Mouse (Mus musculus): ENCODE measurements around the gene Trim69. TPM values are rescaled to one million over a fixed set of nuclear protein-coding genes. Genes with fewer than 3 reads are reported as not detected.

Gene Trim69
- total and polyA plus RNA-seq, 2 experiments from 2014 or later: not detected

DNA sequence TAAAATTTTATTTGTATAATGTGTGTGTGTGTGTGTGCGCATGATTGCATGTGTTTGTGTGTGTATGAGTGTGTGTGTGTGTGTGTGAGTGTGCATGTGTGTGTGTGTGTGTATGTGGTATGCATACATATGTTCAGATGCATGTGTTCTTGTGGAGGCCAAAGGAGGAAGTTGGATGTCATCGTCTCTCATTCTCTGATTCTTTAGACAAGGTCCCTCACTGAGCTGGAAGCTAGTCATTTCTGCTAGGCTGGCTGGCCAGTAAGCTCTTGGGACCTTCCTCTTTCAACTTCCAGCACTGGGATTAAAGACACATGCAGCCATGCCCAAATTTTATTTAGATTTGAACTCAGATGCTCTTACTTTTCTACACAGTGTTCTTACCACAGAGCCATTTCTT, 28.4 kb upstream of the Trim69 start:
- Histone ChIP-seq H3K36me3 (ENCODE audit: insufficient read depth) (no peaks in the 10 kb centered on the region), H3K4me1 (ENCODE audit: insufficient read depth) (no peaks in the 10 kb centered on the region), H3K9me3 (ENCODE audit: low read length) (no peaks in the 10 kb centered on the region), H3K4me3 (ENCODE audit: low read depth, low read length) (no peak overlapping the region), H3K9ac (no peak overlapping the region), H3K27me3 (ENCODE audit: insufficient read depth, low read length) (no peaks in the 10 kb centered on the region), H3K4me2 (ENCODE audit: low read depth) (no peak overlapping the region), H3K27ac (ENCODE audit: low read depth, low read length) (no peak overlapping the region)
- no peak for DNase-seq
- no peak for TF ChIP-seq CTCF (IDR thresholded peaks at IDR 0.05; ENCODE audit: low read depth)
- ATAC-seq: no peak
- 94% methylated on average over 2 of the region's 2 CpGs for WGBS

- Histone ChIP-seq H3K27ac (ENCODE audit: low read depth, low read length) (no peak overlapping the region), H3K36me3 (ENCODE audit: insufficient read depth) (no peaks in the 10 kb centered on the region), H3K9ac (no peak overlapping the region), H3K4me3 (ENCODE audit: low read depth, low read length) (no peak overlapping the region), H3K4me2 (ENCODE audit: low read depth) (no peak overlapping the region), H3K27me3 (ENCODE audit: insufficient read depth, low read length) (no peaks in the 10 kb centered on the region), H3K9me3 (ENCODE audit: low read length) (no peaks in the 10 kb centered on the region), H3K4me1 (ENCODE audit: insufficient read depth) (no peaks in the 10 kb centered on the region)
- no peak for DNase-seq
- ATAC-seq: no peak
- 73% methylated on average over 2 of the region's 2 CpGs for WGBS
- no peak for TF ChIP-seq CTCF (IDR thresholded peaks at IDR 0.05; ENCODE audit: low read depth)
Observed at GRCm38 (mm10) chr2:122132618-122133017, 27.9 kb upstream of the Trim69 start.

- no peak overlapping the region for H3K4me2 ChIP-seq (ENCODE audit: low read depth)
- no peak overlapping the region for H3K9ac ChIP-seq
- ATAC-seq: no peak
- no peaks in the 10 kb centered on the region for H3K27me3 ChIP-seq (ENCODE audit: insufficient read depth, low read length)
- no peaks in the 10 kb centered on the region for H3K4me1 ChIP-seq (ENCODE audit: insufficient read depth)
- H3K36me3 ChIP-seq (ENCODE audit: insufficient read depth): no peaks in the 10 kb centered on the region
- no peak for TF ChIP-seq CTCF (IDR thresholded peaks at IDR 0.05; ENCODE audit: low read depth)
- DNase-seq: no peak
- no peak overlapping the region for H3K27ac ChIP-seq (ENCODE audit: low read depth, low read length)
- WGBS: 72% methylated on average over 5 of the region's 5 CpGs
- no peaks in the 10 kb centered on the region for H3K9me3 ChIP-seq (ENCODE audit: low read length)
- no peak overlapping the region for H3K4me3 ChIP-seq (ENCODE audit: low read depth, low read length)
Observed at GRCm38 (mm10) chr2:122137839-122138465, 22.5 kb upstream of the Trim69 start.

DNA sequence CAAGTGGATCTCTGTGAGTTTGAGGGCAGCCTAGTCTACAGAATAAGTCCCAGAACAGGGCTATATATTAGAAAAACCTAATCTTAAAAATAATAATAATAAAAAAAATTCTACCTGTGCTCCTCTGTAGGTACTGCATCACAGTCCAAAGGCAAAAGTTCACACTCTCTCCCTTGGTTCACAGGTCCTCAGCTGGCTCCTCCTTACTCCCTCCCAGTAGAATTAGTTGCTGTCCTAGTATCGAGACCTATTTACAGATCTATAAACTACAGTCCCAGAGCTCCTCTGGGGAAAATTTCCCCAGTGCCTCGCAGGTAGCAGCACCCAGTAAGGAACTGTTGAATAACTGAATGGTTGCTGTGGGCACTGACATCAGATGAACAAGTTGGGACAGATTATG, 19.7 kb upstream of the Trim69 start:
- no peak overlapping the region for H3K9ac ChIP-seq
- H3K4me3 ChIP-seq (ENCODE audit: low read depth, low read length): no peak overlapping the region
- ATAC-seq (no peak), DNase-seq (no peak)
- no peaks in the 10 kb centered on the region for H3K4me1 ChIP-seq (ENCODE audit: insufficient read depth)
- 80% methylated on average over 2 of the region's 2 CpGs for WGBS
- H3K36me3 ChIP-seq (ENCODE audit: insufficient read depth): no peaks in the 10 kb centered on the region
- no peak overlapping the region for H3K27ac ChIP-seq (ENCODE audit: low read depth, low read length)
- H3K9me3 ChIP-seq (ENCODE audit: low read length): no peaks in the 10 kb centered on the region
- no peak for TF ChIP-seq CTCF (IDR thresholded peaks at IDR 0.05; ENCODE audit: low read depth)
- H3K27me3 ChIP-seq (ENCODE audit: insufficient read depth, low read length): no peaks in the 10 kb centered on the region
- H3K4me2 ChIP-seq (ENCODE audit: low read depth): no peak overlapping the region

GRCm38 (mm10) chr2:122141332-122141967, 19.1 kb upstream of the Trim69 start:
- ATAC-seq (peak; percentile 36; the same call in 1 of the 2 replicates), DNase-seq (no peak)
- Histone ChIP-seq H3K9me3 (ENCODE audit: low read length) (no peaks in the 10 kb centered on the region), H3K36me3 (ENCODE audit: insufficient read depth) (no peaks in the 10 kb centered on the region), H3K9ac (no peak overlapping the region), H3K4me1 (ENCODE audit: insufficient read depth) (no peaks in the 10 kb centered on the region), H3K27ac (ENCODE audit: low read depth, low read length) (no peak overlapping the region), H3K4me3 (ENCODE audit: low read depth, low read length) (no peak overlapping the region), H3K27me3 (ENCODE audit: insufficient read depth, low read length) (no peaks in the 10 kb centered on the region), H3K4me2 (ENCODE audit: low read depth) (no peak overlapping the region)
- no peak for TF ChIP-seq CTCF (IDR thresholded peaks at IDR 0.05; ENCODE audit: low read depth)
- WGBS: 76% methylated on average over 5 of the region's 5 CpGs

GRCm38 (mm10) chr2:122143111-122143510, 17.4 kb upstream of the Trim69 start:
- TF ChIP-seq CTCF (IDR thresholded peaks at IDR 0.05; ENCODE audit: low read depth): no peak
- Histone ChIP-seq H3K27me3 (ENCODE audit: insufficient read depth, low read length) (no peaks in the 10 kb centered on the region), H3K36me3 (ENCODE audit: insufficient read depth) (no peaks in the 10 kb centered on the region), H3K4me3 (ENCODE audit: low read depth, low read length) (no peak overlapping the region), H3K9me3 (ENCODE audit: low read length) (no peaks in the 10 kb centered on the region), H3K4me1 (ENCODE audit: insufficient read depth) (no peaks in the 10 kb centered on the region), H3K4me2 (ENCODE audit: low read depth) (no peak overlapping the region), H3K9ac (no peak overlapping the region), H3K27ac (ENCODE audit: low read depth, low read length) (no peak overlapping the region)
- no peak for DNase-seq
- WGBS: 95% methylated on average over 3 of the region's 3 CpGs
- no peak for ATAC-seq

DNA sequence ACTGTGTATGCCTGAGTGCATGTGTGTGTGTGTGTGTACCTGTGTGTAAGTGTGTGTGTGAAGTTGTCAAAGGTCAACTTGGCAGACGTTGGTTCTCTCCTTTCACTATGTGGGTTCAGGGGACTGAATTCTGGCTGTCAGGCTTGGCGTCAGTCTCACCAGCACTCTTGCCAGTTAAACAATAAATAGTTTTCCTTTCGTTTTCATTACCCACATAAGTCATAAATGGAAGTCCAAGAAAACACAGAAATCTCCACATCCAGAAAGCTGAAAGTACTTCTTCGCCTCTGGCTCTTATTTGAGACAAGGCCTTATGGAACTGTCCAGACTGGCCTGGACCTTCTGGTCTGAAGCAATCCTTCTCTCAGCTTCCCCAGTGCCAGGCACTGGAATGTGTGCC, 14.7 kb upstream of the Trim69 start:
- Histone ChIP-seq H3K27ac (ENCODE audit: low read depth, low read length) (no peak overlapping the region), H3K4me2 (ENCODE audit: low read depth) (no peak overlapping the region), H3K4me3 (ENCODE audit: low read depth, low read length) (no peak overlapping the region), H3K9ac (no peak overlapping the region), H3K36me3 (ENCODE audit: insufficient read depth) (no peaks in the 10 kb centered on the region), H3K27me3 (ENCODE audit: insufficient read depth, low read length) (no peaks in the 10 kb centered on the region), H3K4me1 (ENCODE audit: insufficient read depth) (no peaks in the 10 kb centered on the region), H3K9me3 (ENCODE audit: low read length) (no peaks in the 10 kb centered on the region)
- ATAC-seq: no peak
- DNase-seq: no peak
- 62% methylated on average over 4 of the region's 4 CpGs for WGBS
- no peak for TF ChIP-seq CTCF (IDR thresholded peaks at IDR 0.05; ENCODE audit: low read depth)
